Mouse (Mus musculus) E14TG2a.4 (cell line): ENCODE data around the gene Nectin1.

Source experiments
- CTCF ChIP-seq: conservative IDR thresholded peaks from 2 replicates; pipeline ENCODE4 v1.5.1; 2014; ENCODE audit warnings: low read length
- NANOG ChIP-seq: IDR thresholded peaks from 2 replicates; pipeline ENCODE4 v1.6.1; 2014; ENCODE audit warnings: borderline replicate concordance, low read length, mixed read lengths
- POU5F1 ChIP-seq: IDR thresholded peaks from 2 replicates; pipeline ENCODE4 v1.6.1; 2014; ENCODE audit warnings: low read length, borderline replicate concordance

GRCm38 (mm10) chr9:43774427-43774826, 30.6 kb downstream of the Nectin1 start:
- TF ChIP-seq CTCF (no peak), POU5F1 (no peak), NANOG (no peak)
